Mouse (Mus musculus) megakaryocyte, adult 5-6 weeks (primary cell): ENCODE measurements around the gene Cfl1. TPM values are rescaled to one million over a fixed set of nuclear protein-coding genes. Genes with fewer than 3 reads are reported as not detected.

ENCODE experiments used
- ATAC-seq: 2 replicates; pipeline ENCODE4 v1.8.0; 2016; ENCODE audit warnings: mild to moderate bottlenecking, inconsistent platforms; ENCODE audit not compliant: poor library complexity, severe bottlenecking
- total RNA-seq, 2 experiments: library from RNA; stranded (forward) in 1 of 2; stranded (reverse) in 1 of 2; fragments of 153-499, 151-499 nt in 1 of 2; fragments of 221-1000, 200-1000 nt in 1 of 2; gene quantifications; 2 replicates each; pipeline versions ENCODE4 v1.2.3 to v1.2.4; 2015 to 2017

Gene Cfl1
- total RNA-seq, 2 experiments from 2014 or later = 1,771 to 2,162 TPM

DNA sequence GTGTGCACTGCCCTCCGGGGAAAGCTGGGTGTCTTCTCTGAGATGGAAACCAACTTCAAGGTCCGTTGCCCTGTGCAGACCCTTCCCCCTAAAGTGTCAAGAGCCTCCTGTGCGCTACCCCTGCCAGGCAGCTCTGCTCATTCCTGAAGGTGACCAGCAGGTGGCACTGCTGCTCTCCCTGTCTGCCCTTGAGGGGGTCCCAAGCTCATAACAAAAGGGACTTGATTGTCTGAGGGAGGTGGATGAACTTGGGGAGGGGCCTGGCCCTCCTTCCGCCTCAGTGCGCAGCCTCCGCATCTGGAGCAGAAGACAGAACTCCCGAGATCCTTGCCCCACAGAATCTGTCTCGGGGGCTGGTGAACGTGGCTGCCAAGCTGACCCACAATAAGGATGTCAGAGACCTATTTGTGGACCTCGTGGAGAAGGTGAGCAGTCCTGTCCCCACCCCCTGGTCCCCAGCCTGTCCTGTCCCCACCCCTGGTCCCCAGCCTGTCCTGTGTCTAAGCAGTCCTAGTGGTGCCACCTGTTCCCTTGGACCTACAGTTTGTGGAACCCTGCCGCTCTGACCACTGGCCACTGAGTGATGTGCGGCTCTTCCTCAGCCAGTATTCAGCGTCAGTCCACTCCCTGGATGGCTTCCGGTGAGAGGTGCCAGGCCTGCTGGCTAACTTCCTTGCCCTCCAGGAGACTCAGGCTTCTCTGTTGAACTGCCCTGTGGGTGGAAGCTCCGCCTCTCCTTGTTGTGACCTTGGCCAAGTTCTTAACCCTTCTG, 26.3 kb upstream of the Cfl1 start:
- no peak for ATAC-seq

DNA sequence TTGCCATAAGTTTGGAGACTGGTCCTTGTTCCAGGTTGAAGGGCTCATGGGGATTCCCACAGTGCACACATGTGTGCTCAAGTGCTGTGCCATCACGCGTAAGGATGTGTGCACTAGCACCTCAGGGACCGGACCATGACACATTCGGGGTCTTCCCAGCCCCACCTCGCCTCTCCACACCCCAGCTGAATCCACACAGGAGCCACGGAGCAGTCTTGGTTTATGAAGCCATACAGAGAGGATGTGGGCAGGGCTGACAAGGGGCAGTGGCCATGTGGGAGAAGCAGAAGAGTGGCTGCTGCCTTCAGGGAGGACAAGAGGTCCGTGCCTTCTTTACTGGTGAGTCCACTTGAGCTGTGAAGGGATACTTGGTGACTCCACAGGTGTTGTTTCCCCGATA, 25.2 kb upstream of the Cfl1 start:
- no peak for ATAC-seq

DNA sequence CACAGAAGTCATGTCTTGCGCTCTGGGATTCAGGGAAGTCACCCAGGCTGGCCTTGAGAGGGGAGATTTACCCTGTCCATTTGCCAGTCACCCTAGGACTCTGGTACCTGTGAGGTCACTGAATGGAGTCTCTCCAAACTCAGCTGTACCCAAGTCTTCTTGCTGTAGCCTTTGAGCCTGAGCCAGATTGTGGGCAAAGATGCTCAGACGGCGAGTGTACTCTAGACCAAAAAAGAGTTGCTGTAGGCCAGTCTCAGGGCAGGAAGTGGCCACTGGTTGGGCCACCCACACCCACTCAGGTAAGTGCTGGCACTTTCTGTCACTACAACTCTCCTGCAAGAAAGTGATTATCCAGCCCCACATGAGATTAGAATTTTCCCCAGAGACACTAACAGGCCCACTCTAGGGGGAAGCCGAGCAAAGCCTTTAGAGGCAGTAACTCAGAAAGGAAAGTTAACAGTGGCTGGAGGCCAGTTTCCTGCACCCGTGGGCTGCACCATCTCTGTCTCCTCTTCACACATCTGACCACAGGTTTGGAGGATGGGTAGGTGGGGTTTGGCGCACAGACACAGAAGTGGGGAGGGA, 23.2 kb upstream of the Cfl1 start:
- ATAC-seq = peak; percentile 43; the same call in 1 of the 2 replicates

DNA sequence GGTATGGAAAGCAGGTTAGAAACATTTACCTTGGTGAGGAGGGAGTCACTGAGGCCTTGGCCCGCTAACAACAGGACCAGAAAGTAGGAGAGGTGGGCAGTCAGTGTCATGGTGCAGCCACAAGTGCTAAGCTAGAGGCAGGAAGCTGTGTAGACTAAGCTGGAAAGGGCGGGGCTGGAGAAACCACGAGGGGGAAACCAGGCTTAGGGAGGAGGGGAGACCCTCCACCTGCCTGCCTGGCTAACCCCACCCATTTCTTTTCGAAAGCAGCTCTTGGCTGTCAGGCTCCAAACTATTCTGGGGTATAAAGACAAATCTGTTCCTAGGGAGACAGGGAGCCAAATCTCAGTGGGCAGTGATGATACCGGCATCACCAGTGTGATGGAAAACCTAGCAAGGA, 21.9 kb upstream of the Cfl1 start, which contains the start of gene Ctsw:
TSS of gene Ctsw (minus strand) at position 134 of the 400 bp plus-strand sequence.
- no peak for ATAC-seq

DNA sequence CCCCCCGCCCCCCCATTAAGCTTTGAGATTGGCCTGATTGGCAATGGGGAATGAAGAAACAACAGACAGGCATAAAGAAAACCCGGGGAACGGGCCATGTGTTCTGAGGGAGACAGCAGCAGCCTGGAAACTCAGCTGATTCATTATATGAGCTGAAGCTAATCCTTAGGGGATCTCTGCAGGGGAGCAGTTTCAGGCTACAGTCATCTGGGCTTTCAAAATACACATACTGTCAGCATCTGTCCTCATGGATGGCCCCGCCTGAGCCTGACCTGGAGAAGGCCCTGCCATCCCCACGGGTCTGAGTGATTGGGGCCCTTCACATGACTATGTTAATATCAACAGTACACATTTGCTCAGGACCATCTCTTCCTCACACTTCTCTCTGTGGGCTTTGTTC, 18.4 kb upstream of the Cfl1 start:
- no peak for ATAC-seq

DNA sequence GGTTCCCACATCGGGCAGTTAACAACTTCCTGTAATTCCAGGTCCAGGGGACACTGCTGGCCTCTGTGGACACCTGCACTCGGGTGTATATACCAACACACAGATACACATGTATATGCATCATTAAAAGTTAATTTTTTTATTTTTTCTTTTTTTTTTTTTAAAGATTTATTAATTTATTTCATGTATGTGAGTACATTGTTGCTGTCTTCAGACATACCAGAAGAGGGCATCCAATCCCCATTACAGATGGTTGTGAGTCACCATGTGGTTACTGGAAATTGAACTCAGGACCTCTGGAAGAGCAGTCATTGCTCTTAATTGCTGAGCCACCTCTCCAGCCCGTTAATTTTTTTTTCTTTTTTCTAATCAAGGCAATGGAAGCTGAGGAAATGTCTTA, 17.4 kb upstream of the Cfl1 start:
- no peak for ATAC-seq

DNA sequence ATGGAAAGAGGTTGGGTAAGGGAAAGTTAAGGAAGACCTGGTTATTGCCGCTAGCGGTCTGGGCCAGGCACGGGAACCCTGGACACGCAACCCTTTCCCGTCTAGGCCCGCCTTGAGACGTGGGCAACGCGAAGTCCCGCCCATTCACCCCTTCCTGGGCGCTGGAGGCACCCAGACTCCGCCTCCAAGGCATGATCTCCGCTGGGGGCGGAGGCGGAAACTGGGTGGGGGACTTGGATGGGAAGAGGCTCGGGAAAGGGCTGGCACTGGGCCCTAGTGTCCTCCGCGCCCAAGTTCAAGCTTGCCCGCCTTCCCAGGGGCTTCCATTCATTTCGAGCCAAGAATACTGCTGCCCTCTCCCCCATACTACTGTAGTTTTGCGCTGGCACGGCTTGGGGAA, 16.5 kb upstream of the Cfl1 start, which contains the start of gene Efemp2:
TSS of gene Efemp2 (plus strand) at position 235 of the 400 bp plus-strand sequence.
- ATAC-seq = peak; percentile 75

DNA sequence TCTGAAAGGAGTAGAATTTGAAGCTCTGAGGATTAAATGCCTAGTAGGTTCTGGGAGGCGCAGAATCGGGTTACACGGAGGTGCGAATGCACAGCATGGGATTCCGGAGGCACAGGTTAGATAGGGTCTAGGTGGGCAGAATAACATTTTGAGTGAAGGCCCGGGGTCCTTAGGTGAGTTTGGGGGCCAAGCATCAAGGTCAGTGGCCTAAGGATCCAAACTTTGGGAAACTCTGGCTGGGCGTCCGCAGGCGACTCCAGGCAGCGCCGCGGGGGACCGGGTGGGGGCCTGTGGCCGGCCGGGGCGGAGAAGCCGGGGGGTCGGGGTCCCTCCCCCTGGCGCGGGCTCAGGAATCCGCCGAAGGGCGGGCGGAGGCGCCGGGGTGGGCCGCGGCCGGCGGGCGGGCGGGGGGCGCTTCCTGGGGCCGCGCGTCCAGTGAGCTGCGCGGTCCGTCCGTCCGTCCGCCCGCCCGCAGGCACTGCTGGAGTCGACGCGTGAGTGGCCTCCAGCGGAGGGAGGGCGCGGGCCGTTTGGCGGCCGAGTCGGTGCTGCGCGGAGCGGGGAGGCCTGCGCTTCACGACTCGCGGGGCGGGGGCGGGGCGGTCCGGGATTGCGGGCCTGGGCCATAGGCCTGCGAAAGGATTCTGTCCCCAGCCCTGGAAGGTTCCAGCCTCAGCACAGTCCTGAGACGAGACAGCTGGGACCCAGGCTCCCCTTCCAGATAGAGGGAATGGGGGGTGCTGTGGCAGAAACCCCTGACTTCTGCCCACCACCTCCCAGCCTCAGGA, 15.8 kb upstream of the Cfl1 start:
- ATAC-seq = no peak

DNA sequence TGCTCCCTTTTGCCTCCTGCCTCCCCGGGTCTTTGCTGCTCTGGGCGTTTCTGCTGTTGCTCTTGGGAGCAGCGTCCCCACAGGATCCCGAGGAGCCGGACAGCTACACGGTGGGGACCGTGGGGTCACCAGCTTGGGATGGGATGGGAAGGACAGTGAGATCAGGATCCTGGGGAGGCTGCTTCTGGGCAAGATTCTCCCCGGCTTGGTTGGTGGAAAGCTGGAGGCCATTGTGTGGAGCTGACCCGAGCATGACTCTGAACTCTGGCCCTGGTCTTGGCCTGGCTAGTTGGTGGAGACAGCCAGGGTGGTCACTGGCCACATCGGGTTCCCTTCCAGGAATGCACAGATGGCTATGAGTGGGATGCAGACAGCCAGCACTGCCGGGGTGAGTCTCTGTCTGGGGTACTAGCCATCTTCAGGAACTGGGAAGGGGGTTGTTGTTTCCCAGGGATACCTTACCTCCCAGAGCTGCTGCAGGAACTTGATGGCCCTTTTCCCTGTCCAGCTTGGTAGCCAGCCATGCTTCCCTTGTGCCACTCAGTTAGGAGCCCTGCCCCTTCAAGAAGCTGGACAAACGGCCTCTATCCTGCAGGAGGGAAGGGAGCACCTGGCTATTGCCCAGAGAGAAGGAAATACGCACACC, 15.1 kb upstream of the Cfl1 start:
- ATAC-seq = no peak

DNA sequence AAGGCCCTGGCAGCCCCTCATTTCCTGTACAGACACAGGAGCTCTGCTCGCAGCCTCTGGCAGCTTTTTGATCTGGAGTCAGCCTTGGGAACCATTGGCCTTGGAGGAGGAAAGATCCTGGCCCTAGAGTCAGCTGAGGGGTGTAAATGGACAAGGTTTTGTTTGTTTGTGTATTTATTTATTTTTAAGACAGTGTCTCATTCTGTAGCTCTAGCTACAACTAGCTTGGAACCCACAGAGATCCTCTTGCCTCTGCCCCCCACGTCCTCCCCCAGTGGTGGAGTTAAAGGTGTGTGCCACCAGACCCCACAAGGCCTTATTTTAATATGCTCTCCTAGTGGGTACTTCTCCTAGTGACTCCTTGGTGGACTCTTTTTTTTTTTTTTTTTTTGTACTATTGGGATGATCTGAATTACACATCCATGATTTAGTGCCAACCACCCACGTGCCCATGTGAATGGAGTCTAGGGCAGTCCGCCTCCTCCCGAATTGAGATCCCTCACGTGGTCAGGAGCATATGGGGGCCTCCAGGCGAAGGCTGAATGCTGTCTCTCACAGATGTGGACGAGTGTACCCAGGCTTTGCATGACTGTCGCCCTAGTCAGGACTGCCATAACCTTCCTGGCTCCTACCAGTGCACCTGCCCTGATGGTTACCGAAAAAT, 13.1 kb upstream of the Cfl1 start:
- no peak for ATAC-seq

DNA sequence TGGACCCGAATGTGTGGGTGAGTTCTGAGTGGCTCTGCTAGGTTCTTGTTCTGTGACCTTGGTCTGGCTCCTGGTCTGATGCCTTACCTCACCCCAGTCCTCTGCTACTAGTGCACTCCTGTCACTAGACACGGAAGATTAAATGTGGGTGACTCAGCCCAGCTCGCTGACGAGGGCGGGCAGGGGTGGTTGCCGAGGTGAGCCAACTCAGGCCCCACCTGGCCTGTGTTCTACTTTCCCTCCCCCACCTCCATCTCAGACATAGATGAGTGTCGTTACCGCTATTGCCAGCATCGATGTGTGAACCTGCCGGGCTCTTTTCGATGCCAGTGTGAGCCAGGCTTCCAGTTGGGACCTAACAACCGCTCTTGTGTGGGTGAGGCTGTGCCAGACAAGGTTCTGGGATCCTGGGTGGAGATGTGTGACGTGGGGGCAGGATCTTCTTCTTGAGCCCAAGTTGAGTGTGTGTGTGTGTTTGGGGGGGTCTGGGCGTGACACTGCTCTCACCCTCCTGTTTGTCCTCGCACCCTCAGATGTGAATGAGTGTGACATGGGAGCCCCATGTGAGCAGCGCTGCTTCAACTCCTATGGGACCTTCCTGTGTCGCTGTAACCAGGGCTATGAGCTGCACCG, 12.5 kb upstream of the Cfl1 start:
- no peak for ATAC-seq

DNA sequence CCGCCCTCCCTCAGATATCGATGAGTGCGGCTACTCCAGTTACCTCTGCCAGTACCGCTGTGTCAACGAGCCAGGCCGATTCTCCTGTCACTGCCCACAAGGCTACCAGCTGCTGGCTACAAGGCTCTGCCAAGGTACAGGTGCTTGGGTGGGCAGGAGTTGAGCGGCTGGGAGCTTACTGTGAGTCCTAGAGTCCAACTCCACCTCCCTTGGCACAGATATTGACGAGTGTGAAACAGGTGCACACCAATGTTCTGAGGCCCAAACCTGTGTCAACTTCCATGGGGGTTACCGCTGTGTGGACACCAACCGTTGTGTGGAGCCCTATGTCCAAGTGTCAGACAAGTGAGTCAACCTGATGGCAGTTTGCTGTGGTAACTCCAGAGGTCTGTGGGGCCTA, 10.2 kb upstream of the Cfl1 start:
- ATAC-seq = no peak

DNA sequence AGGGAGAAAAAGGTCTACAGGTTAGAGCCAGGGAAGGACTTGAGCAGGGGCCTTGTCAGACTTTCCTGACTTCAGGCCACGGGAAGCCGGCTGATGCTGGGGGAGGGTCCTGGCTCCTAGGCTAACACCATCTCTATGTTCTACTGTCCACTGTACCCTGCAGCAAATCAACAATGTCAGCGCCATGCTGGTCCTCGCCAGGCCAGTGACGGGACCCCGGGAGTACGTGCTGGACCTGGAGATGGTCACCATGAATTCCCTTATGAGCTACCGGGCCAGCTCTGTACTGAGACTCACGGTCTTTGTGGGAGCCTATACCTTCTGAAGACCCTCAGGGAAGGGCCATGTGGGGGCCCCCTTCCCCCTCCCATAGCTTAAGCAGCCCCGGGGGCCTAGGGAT, 8.9 kb upstream of the Cfl1 start:
- ATAC-seq = no peak

DNA sequence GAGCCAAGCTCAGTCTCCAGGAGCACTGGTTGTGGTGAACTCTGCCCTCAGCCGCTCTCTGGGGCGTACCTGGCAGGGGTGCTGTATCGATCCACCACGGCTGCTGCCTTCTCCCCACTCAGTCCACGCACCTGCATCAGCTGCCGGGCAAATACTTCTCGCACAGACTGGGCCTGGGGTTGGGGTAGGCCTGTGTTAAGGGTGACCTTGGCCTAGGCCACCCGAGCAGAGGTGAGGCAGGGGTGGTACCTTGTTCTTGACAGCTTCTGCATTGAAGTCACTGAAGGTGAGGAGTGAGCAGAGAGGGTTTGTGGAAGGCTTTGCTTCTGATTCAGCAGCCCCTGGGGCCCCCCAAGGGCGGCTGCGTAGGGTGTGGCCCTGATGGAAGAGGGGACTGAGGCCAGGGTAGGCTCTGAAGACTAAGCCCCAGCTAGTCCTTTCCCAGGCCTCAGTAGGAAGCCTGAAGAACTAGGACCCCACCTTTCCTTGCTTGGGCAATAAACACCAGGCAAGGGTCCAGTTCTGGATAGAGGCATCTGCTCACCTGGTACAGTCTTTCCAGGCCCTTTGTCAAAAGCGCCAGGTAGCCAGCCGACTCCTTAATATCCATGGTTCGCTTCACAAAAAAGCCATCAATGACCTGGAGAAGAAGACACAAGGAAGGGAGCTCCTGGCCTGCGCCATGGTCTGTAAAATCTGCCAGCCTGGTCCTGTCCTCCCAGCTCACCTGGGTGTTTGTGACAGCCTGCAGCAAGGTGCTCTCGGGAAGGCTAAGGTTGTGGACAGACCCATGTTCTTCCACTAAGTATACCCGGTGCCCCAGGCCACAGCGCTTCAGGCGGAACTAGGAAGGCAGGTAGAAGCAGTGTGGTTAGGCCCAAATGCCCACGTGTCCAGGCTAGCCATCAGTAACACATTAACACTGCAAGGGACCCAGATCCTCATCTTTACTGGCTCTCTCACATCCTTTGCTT, 6.6 kb upstream of the Cfl1 start:
- ATAC-seq = no peak

DNA sequence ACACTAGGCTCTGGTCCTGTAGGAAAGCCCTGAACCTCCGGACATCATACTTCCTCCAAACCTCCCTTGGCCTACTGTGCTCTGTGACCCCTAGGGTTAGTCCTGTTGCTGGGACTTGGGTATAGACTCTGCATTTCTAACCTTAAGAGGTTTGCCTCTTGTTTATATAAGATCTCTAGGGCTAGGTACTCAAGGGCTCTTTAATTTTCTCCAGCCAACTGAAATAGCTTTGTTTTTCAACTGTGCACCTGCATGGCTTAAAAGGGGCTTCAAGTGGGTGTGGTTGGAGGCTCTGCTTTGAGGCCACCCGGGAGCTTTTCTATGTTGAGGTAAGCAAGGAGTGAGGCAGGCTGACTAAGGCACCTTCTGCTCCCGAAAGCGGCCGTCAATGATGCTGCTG, 5.8 kb upstream of the Cfl1 start:
- ATAC-seq = no peak

DNA sequence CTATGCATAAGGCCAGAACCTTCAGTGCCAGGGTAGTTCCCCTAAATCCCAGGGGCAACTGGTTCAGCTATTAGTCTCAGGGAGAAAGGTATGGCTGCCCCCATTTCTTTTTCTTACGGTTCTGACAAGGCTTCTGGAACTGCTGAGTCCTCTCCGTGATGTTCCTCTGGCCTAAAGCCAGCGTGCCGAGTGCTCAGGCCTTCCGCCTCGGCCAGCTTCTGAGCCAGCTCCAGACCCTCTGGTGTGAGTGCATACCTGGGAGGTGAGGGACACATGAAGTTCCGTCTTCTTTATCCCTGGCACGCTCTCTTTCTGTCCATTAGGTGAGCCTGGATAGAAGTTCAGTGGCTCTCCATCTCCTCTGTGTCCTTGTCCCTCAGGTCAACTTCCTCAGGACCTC, 4.9 kb upstream of the Cfl1 start:
- ATAC-seq = no peak

DNA sequence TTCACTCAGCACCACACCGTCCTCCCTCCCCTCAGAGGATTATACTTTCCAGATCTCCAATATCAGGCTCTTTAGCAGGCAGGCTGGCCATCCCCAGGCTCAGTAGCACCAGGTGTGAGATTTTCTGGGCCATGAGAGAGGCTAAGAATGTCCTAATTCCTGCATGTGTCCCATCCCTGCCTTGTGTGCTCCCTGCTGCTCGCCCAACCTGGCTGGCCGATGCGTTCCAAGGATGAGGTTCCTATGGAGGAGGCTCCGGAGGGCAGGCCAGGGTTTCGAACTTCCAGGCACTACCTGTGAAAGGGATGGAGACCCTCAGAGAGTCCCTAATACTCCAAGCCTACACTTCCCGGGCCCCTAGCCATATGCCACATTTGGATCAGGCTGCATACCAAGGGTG, 4.4 kb upstream of the Cfl1 start:
- ATAC-seq = no peak

DNA sequence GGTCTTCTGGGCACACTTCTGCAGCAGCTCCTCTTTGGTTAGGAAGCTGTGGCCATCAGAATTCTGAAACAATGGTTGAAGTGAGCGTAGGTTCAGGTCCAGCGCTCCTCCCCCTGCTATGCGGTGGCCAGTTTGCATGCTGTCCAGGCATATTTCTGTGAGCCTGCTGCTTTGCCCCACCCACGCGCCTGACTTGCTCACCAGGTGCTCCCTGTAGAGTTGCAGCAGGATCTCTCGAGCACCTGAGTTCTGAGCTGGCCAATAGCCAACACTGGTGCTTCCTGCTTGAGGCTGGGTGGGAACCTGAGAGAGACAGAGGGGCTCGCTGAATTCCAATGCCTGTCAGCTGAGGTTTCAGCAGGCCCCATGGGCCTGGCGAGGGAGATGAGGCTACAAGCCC, 4.0 kb upstream of the Cfl1 start:
- ATAC-seq = no peak

DNA sequence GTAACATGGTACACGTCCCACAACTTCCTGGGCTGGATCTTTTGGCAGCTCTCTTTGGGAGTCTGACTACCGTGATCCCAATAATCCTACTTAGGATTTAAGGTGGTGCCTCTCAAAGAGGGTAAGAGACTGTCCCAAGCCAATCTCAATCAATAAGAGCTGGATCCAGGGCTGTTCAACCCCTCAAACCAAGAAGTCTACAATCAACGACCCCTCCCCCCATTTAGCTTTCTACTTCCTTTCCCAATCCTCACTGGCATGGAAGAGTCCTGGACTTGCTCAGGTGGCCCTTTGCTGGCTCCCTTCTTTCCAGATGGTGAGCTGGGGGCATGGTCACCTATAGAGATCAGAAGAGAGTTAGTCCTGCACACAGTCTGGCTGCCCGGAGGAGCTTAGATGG, 3.5 kb upstream of the Cfl1 start:
- ATAC-seq = no peak
